9 mouse cellular contexts compared by ENCODE assay signal in genomic region chr11:120224488-120225255, GRCm38 (mm10). TPM values are rescaled to one million over a fixed set of nuclear protein-coding genes. Genes with fewer than 3 reads are reported as not detected.
DNase-seq lines count a peak whose midpoint lies in the region; ATAC-seq lines count a peak whose summit lies in the region.
"Had no signal": no experiment of that assay in that cellular context is flagged by ENCODE, and none has a peak within 500 bp of the region (broad histone marks: within the 10 kb centered on the region; RNA-seq: fewer than 3 reads in every experiment).

No protein-coding gene starts in this region.

- no peaks in the 10 kb centered on the region for H3K36me3 ChIP-seq in forebrain, embryonic 15.5 days
- H3K36me3 ChIP-seq in kidney, embryonic 14.5 days (ENCODE audit: control insufficient read depth, insufficient read depth, low read length) = peaks cover 3% of the 10 kb centered on the region; the same call in 1 of the 2 replicates
- H3K36me3 ChIP-seq in midbrain, embryonic 15.5 days (replicated peaks) = no peaks in the 10 kb centered on the region

- H3K4me3 ChIP-seq in forebrain, embryonic 15.5 days = peak overlapping the region; percentile 18
- H3K4me3 ChIP-seq in kidney, embryonic 14.5 days (ENCODE audit: low read length) = peak overlapping the region; percentile 18; the same call in 1 of the 2 replicates
- H3K4me3 ChIP-seq in midbrain, embryonic 15.5 days = peak overlapping the region; percentile 13

- ATAC-seq in forebrain, embryonic 15.5 days (replicated peaks) = no peak
- peak; percentile 10 for ATAC-seq in kidney, embryonic 14.5 days (ENCODE audit: low FRiP score, low TSS enrichment)
- no peak for ATAC-seq in midbrain, embryonic 15.5 days (replicated peaks)

- peak overlapping the region; percentile 43 for H3K9ac ChIP-seq in forebrain, embryonic 15.5 days (replicated peaks)
- H3K9ac ChIP-seq in kidney, embryonic 14.5 days (ENCODE audit: low read depth, low read length) = peak overlapping the region; percentile 55; the same call in 1 of the 2 replicates
- peak overlapping the region; percentile 35; the same call in 1 of the 2 replicates for H3K9ac ChIP-seq in midbrain, embryonic 15.5 days

- H3K9me3 ChIP-seq in forebrain, embryonic 15.5 days = no peaks in the 10 kb centered on the region
- H3K9me3 ChIP-seq in kidney, embryonic 14.5 days (ENCODE audit: control insufficient read depth, low read length) = no peaks in the 10 kb centered on the region
- H3K9me3 ChIP-seq in midbrain, embryonic 15.5 days = no peaks in the 10 kb centered on the region

- H3K27ac ChIP-seq in forebrain, embryonic 15.5 days (replicated peaks) = peak overlapping the region; percentile 24
- H3K27ac ChIP-seq in kidney, embryonic 14.5 days (ENCODE audit: low read depth, low read length) = peak overlapping the region; percentile 95
- peak overlapping the region; percentile 55 for H3K27ac ChIP-seq in midbrain, embryonic 15.5 days
- H3K27ac ChIP-seq: macrophage had no signal

- peak; percentile 33 to 36 for DNase-seq in right cerebral cortex, postnatal 10 days (ENCODE audit: low spot score in 2 of 2)
- DNase-seq in right cerebral cortex, adult 2 months (ENCODE audit: low spot score in 2 of 2) = no peak
- no peak for DNase-seq in frontal cortex, postnatal 10 days (ENCODE audit: low spot score in 2 of 2)
- no peak for DNase-seq in Muller cell, postnatal 12 days (ENCODE audit: inconsistent ontology term)
- no peak for DNase-seq in gastrocnemius, postnatal 10 days

- H3K4me1 ChIP-seq in forebrain, embryonic 15.5 days = peaks cover 67% of the 10 kb centered on the region
- H3K4me1 ChIP-seq in kidney, embryonic 14.5 days (ENCODE audit: control insufficient read depth, insufficient read depth, low read length) = peaks cover 91% of the 10 kb centered on the region
- peaks cover 71% of the 10 kb centered on the region for H3K4me1 ChIP-seq in midbrain, embryonic 15.5 days

- H3K4me2 ChIP-seq in forebrain, embryonic 15.5 days (replicated peaks) = peak overlapping the region; percentile 39
- peak overlapping the region; percentile 40 for H3K4me2 ChIP-seq in kidney, embryonic 14.5 days (replicated peaks; ENCODE audit: low read depth, low read length)
- peak overlapping the region; percentile 42 for H3K4me2 ChIP-seq in midbrain, embryonic 15.5 days

- 45% methylated on average over 11 of the region's 11 CpGs for WGBS in forebrain, embryonic 15.5 days
- 13% methylated on average over 11 of the region's 11 CpGs for WGBS in kidney, embryonic 14.5 days
- 23% methylated on average over 11 of the region's 11 CpGs for WGBS in midbrain, embryonic 15.5 days

- no peaks in the 10 kb centered on the region for H3K27me3 ChIP-seq in forebrain, embryonic 15.5 days
- no peaks in the 10 kb centered on the region for H3K27me3 ChIP-seq in kidney, embryonic 14.5 days (ENCODE audit: control insufficient read depth, insufficient read depth, low read length)
- H3K27me3 ChIP-seq in midbrain, embryonic 15.5 days (replicated peaks) = no peaks in the 10 kb centered on the region

RNA-seq across cellular contexts. Expression of gene Bahcc1, which starts 8.1 kb away (rescaled TPM):
- polyA plus RNA-seq in forebrain, embryonic 15.5 days (2015; fragmentation: Nextera tagmentation; extraction: Ambion mirVana) = 15.4 and 16.1 TPM in 2 replicates
- polyA plus RNA-seq in kidney, embryonic 14.5 days (2014; fragmentation: Nextera tagmentation; extraction: Ambion mirVana) = 20.3 and 27.2 TPM in 2 replicates
- 16.2 and 16.7 TPM in 2 replicates for polyA plus RNA-seq in midbrain, embryonic 15.5 days (2015; fragmentation: Nextera tagmentation; extraction: Ambion mirVana)
- 10 to 100 TPM in 1 of 2 experiments, 1 to 10 TPM in 1; 6.4 to 10.5 TPM for total RNA-seq in gastrocnemius, postnatal 10 days (2021)

Comparison
In these comparisons a context has a peak if more than half of its experiments do, and no peak if none do; other contexts are left out.
1. DNase-seq: peak in right cerebral cortex, postnatal 10 days (2 of 2); none in right cerebral cortex, adult 2 months (0 of 2), frontal cortex, postnatal 10 days (0 of 2), Muller cell, postnatal 12 days (single experiment) and gastrocnemius, postnatal 10 days (single experiment).
2. H3K27ac ChIP-seq: peak in every context shown above with its lines; median percentile 95 in kidney, embryonic 14.5 days; 55 in midbrain, embryonic 15.5 days; 24 in forebrain, embryonic 15.5 days.
3. Peak in every context shown above with its lines, with median percentiles within 50 percentile points of each other: H3K4me2 ChIP-seq, H3K4me3 ChIP-seq and H3K9ac ChIP-seq.